Mouse (Mus musculus) heart, adult 2 months (tissue): ENCODE measurements around the gene Cd79b. TPM values are rescaled to one million over a fixed set of nuclear protein-coding genes. Genes with fewer than 3 reads are reported as not detected.

Experiments used
- DNase-seq, 2 experiments: peaks; one replicate each; pipeline ENCODE4 v3.0.0; 2021
- H3K27ac ChIP-seq: fragments of 200-600 bp; 2 replicates; pipeline ENCODE4 v1.8.1; 2022
- H3K27me3 ChIP-seq: fragments of 200-500 bp; 2 replicates; pipeline ENCODE4 v1.6.1; 2012; ENCODE audit warnings: mild to moderate bottlenecking, low read length, inconsistent platforms, mixed read lengths; ENCODE audit not compliant: control insufficient read depth, insufficient read depth
- H3K36me3 ChIP-seq: fragments of 200-500 bp; 2 replicates; pipeline ENCODE4 v1.6.1; 2012; ENCODE audit warnings: low read length, inconsistent platforms; ENCODE audit not compliant: control insufficient read depth, insufficient read depth
- H3K4me1 ChIP-seq: fragments of 200-500 bp; 2 replicates; pipeline ENCODE4 v1.6.1; 2011; ENCODE audit warnings: low read length; ENCODE audit not compliant: control insufficient read depth, insufficient read depth
- H3K4me3 ChIP-seq: fragments of 200-600 bp; 2 replicates; pipeline ENCODE4 v1.8.1; 2022
- H3K79me2 ChIP-seq: fragments of 200-500 bp; replicated peaks from 2 replicates; pipeline ENCODE4 v1.6.1; 2012; ENCODE audit warnings: mild to moderate bottlenecking, inconsistent platforms, low read length, moderate library complexity, mixed read lengths; ENCODE audit not compliant: control insufficient read depth, insufficient read depth
- H3K9ac ChIP-seq: fragments of 200-500 bp; 2 replicates; pipeline ENCODE4 v1.6.1; 2012; ENCODE audit warnings: low read depth, mild to moderate bottlenecking, control low read depth, inconsistent platforms, low read length, mixed read lengths
- CTCF ChIP-seq: fragments of 200-600 bp; IDR thresholded peaks from 2 replicates; pipeline ENCODE4 v1.8.1; 2022; ENCODE audit warnings: antibody characterized with exemption, mild to moderate bottlenecking, moderate library complexity
- EP300 ChIP-seq: fragments of 200-500 bp; IDR thresholded peaks from 2 replicates; pipeline ENCODE4 v1.6.1; 2011; ENCODE audit warnings: low read depth, low read length, control low read depth; ENCODE audit not compliant: insufficient read depth
- POLR2A ChIP-seq: fragments of 200-500 bp; IDR thresholded peaks from 2 replicates; pipeline ENCODE4 v1.6.1; 2011; ENCODE audit warnings: mild to moderate bottlenecking, low read depth, low read length, control low read depth; ENCODE audit not compliant: insufficient read depth
- WGBS: fragments of 180-500 bp; shearing (Covaris S2); methylation state at CpG from one replicate; pipeline ENCODE4 v1.1.7; 2018; 5-methylcytosine and 5-hydroxymethylcytosine counted together
- intact Hi-C: fragments of 180-260 bp; cut with DNase I; formaldehyde crosslinking; loops from one replicate; pipeline ENCODE4 v1.15.1; 2025
- polyA plus RNA-seq: library from polyadenylated mRNA; depleted of rRNA; stranded (reverse); fragments of >200 nt; gene quantifications from 2 replicates; pipeline ENCODE4 v1.2.3, GENCODE M21; 2012
- total RNA-seq, 2 experiments: library from RNA; stranded (reverse); gene quantifications; 2 replicates each; pipeline ENCODE4 v1.2.3; 2021

Cd79b gene
- total and polyA plus RNA-seq, 3 experiments, result 1.7 to 10.1 (median 3.0) TPM

DNA sequence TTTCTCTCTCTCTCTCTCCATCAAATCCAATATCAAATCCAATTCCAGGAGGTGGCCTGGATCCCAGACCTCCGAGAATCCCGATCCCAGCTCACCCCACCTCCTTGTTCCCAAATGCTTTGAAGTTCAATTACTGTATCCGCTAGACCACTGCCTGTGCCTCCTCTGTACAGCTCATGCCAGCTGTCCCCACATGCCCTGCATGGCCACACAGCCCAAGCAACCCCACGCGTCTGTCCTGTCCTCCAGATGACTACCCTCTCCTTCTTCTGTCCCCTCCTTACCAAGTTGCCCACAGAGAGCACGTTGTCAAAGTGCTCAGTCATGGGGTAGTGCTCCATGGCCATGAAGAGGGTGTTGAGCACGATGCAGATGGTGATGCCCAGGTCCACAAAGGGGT lies 24.3 kb upstream of the Cd79b start:
- intact Hi-C loops, result no loop called here
- Histone ChIP-seq H3K27ac (no peak overlapping the region), H3K4me3 (no peak overlapping the region), H3K36me3 (no peaks in the 10 kb centered on the region), H3K79me2 (no peaks in the 10 kb centered on the region), H3K27me3 (no peaks in the 10 kb centered on the region), H3K9ac (no peak overlapping the region), H3K4me1 (no peaks in the 10 kb centered on the region)
- no peak for TF ChIP-seq POLR2A
- no peak for TF ChIP-seq EP300
- TF ChIP-seq CTCF, result no peak
- 87% methylated on average over 7 of the region's 7 CpGs for WGBS
- no peak for DNase-seq

DNA sequence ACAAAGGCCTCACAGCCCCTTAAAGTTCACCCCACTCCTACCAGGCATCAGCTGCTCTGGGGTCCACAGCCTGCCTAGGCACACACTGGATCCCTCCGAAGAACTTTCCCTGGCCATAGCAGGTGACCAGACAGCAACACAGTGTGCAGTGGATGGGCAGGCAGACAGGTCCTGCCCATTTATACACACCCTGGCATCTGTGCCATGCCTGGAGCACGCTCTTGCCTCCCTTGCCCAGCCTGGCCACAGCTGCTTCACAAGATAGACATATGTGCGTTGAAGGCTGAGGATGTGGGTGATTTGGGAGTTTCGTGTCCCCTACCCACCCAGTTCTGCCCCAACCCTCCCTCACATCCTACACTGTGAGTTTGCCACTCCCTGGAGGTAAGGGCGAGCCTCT lies 23.5 kb upstream of the Cd79b start:
- intact Hi-C loops, result no loop called here

DNA sequence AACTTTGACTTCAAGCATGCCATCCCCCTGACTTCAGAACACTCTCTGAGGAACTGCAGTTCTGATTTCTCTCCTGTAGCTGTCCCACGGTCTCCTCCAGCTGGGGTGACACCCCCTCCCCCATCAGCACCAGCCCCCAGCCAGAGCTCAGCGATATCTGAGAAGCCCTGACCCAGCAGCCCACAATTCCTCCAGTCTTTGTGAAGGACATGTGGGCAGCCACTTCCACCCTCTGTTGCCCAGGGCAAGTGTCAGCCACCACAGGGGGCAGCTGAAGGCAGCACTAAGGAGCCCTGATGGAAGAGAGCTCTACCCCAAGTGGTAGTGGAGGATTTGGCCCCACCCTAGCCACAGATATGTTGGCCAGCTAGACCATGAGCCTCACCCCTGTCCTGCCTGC lies 19.5 kb upstream of the Cd79b start:
- Histone ChIP-seq H3K79me2 (no peaks in the 10 kb centered on the region), H3K4me3 (no peak overlapping the region), H3K36me3 (no peaks in the 10 kb centered on the region), H3K4me1 (peaks cover 2% of the 10 kb centered on the region; the same call in 1 of the 2 replicates), H3K9ac (no peak overlapping the region), H3K27ac (no peak overlapping the region), H3K27me3 (no peaks in the 10 kb centered on the region)
- 27% methylated on average over 2 of the region's 2 CpGs for WGBS
- DNase-seq, result no peak
- intact Hi-C loops, result no loop called here
- TF ChIP-seq POLR2A, result no peak
- TF ChIP-seq CTCF, result no peak
- no peak for TF ChIP-seq EP300

More for the DNA sequence above, 23.5 kb upstream of the Cd79b start:
- H3K36me3 ChIP-seq, result no peaks in the 10 kb centered on the region
- H3K79me2 ChIP-seq, result no peaks in the 10 kb centered on the region
- WGBS, result 84% methylated on average over 5 of the region's 5 CpGs
- no peak overlapping the region for H3K27ac ChIP-seq
- no peak overlapping the region for H3K4me3 ChIP-seq
- DNase-seq, result no peak
- H3K9ac ChIP-seq, result no peak overlapping the region
- TF ChIP-seq CTCF, result no peak
- no peak for TF ChIP-seq POLR2A
- TF ChIP-seq EP300, result no peak
- no peaks in the 10 kb centered on the region for H3K27me3 ChIP-seq
- no peaks in the 10 kb centered on the region for H3K4me1 ChIP-seq

DNA sequence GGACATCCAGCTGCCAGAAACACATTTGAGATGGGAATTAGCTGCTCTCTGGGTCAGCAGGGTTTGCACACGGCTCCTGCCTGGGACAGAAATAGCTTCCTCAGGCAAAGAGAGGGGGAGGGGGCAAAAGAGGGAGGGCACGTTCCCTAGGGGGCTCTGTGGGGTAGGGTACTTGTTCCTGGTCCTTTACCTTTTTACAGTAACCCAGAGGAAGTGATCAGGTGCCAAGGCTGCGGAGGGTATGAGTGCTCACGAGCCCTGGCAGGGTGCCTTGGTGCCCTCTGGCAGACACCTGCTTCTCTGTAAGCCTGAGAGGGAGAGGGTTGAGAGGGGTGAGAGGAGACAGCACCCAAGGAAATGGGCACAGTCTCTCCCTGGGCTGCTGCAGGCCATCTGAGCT lies 17.9 kb upstream of the Cd79b start:
- DNase-seq, result peak in 1 of 2 experiments; percentile 41
- intact Hi-C loops, result no loop called here
- TF ChIP-seq CTCF (no peak), POLR2A (no peak), EP300 (no peak)
- WGBS, result 15% methylated on average over 4 of the region's 4 CpGs
- Histone ChIP-seq H3K36me3 (no peaks in the 10 kb centered on the region), H3K4me1 (peaks cover 5% of the 10 kb centered on the region), H3K27ac (peak overlapping the region; percentile 71), H3K4me3 (no peak overlapping the region), H3K9ac (no peak overlapping the region), H3K27me3 (no peaks in the 10 kb centered on the region), H3K79me2 (no peaks in the 10 kb centered on the region)

DNA sequence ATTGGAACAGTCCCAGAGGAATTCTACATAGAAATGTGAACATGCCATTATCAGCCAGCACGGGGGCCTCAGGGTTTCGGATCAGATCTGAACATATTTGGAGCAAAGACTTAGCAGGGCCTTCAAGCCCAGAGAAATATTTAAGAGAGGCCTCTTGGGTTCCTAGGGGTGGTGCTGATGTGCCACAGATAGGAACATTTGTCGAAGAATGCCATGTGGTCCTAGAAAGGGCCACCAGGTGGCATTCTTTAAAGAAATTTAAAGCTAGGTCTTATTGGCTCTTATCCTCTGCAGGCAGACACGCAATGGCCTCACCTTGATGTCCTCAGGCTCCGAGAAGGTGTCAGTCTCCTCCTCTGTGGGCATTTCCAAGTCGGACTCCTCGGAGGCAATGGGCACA lies 15.1 kb upstream of the Cd79b start:
- Histone ChIP-seq H3K4me3 (no peak overlapping the region), H3K4me1 (peaks cover 5% of the 10 kb centered on the region), H3K9ac (no peak overlapping the region), H3K36me3 (no peaks in the 10 kb centered on the region), H3K27ac (peak overlapping the region; percentile 73), H3K79me2 (no peaks in the 10 kb centered on the region), H3K27me3 (no peaks in the 10 kb centered on the region)
- TF ChIP-seq CTCF (peak; percentile 58), EP300 (no peak), POLR2A (no peak)
- intact Hi-C loops, result loop anchor here (2.0 kb wide), 1 partner anchor 35 kb away; the partner anchor contains the start of gene Prr29
- no peak for DNase-seq
- 33% methylated on average over 7 of the region's 7 CpGs for WGBS

DNA sequence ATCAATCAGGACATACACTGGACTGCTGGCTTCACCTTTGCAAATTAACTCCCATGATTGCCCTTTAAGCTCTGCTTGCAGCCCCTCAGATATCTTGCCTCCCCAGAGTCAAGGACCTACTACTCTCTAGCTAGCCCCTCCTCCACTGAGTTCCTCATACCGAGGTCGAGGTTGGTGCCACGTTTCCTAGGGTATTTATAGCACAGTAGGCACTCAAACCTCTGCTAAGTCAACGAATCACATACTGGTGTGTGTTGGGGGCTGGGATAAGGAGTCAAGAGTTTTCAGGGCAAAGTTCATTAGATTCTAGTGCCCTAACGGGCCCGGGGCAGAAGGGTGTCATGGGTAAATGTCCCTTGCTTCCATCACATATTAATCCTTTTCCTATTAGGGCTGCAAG lies 14.6 kb upstream of the Cd79b start:
- intact Hi-C loops, result no loop called here
- Histone ChIP-seq H3K4me1 (peaks cover 5% of the 10 kb centered on the region), H3K9ac (no peak overlapping the region), H3K27me3 (no peaks in the 10 kb centered on the region), H3K79me2 (no peaks in the 10 kb centered on the region), H3K4me3 (no peak overlapping the region), H3K36me3 (no peaks in the 10 kb centered on the region), H3K27ac (peak overlapping the region; percentile 73)
- TF ChIP-seq POLR2A (no peak), EP300 (0 out of 2 replicates have a peak, but pooled peaks have one; percentile 54)
- no peak for DNase-seq
- WGBS, result 29% methylated on average over 6 of the region's 6 CpGs

DNA sequence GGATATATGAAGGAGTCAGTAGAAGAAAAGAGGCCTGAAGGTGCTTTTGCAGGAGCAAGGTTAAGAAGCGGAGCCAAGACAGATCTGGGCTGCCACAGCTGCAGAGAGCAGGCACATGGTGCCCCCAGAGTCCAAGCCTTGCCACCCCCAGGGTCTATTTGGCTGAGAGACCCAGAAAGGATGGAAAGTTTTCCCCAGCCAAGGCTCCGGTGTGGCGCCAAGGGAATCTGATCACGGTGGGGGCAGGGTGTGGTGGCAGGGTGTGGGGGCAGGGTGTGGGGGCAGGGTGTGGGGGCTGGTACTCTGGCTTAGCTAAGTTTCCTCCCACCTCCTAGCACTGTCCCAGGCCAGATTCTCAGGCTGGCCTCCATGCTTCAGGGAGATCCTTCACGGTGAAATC lies 14.0 kb upstream of the Cd79b start:
- intact Hi-C loops, result no loop called here
- 26% methylated on average over 5 of the region's 5 CpGs for WGBS

More for the DNA sequence above, 14.0 kb upstream of the Cd79b start:
- H3K27ac ChIP-seq, result no peak overlapping the region; the same call in 1 of the 2 replicates
- H3K9ac ChIP-seq, result no peak overlapping the region
- H3K4me1 ChIP-seq, result peaks cover 5% of the 10 kb centered on the region
- no peak for DNase-seq
- H3K79me2 ChIP-seq, result no peaks in the 10 kb centered on the region
- no peak for TF ChIP-seq CTCF
- TF ChIP-seq EP300, result no peak
- TF ChIP-seq POLR2A, result no peak
- H3K36me3 ChIP-seq, result no peaks in the 10 kb centered on the region
- no peak overlapping the region for H3K4me3 ChIP-seq
- no peaks in the 10 kb centered on the region for H3K27me3 ChIP-seq
